Mouse (Mus musculus): ENCODE measurements around the gene Wdr61.

Gene Wdr61

DNA sequence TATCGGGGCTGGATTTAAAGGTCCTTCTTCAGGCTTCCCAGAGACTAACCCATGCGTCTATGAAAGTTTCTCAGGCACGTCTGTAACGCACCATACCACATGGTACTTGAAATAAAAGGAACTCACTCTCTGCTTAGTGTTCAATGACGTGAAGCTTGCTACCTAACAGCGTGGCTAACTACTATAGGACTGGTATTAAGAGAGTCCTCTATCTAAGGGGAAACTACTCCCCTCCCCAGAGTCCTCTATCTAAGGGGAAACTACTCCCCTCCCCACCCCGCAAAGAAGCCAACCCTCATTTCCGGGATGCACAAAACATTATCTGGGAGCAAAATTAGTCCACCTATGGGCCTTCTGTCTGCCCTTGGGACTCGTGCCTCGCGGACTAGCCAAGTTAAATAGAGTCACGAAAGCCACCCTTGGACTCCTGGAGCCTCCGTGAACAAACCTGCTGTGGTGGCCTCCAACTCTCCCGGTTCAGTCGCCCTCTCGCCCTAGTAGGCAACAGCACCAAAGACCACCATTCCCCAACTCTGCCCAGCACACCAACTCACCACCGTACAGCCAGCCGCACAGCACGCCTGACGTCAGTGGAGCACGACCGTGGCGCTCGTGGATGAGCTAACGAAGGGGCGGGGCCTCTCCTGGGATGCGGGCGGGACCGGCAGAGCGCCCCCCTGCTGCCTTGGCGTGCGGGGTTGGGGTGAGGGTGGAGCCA lies at the start of gene Wdr61:
TSS of gene Wdr61 (minus strand) at position 599 of the 718 bp plus-strand sequence.
- DNase-seq (ENCODE audit: low spot score in 2 of 2), result peak; percentile 98

DNA sequence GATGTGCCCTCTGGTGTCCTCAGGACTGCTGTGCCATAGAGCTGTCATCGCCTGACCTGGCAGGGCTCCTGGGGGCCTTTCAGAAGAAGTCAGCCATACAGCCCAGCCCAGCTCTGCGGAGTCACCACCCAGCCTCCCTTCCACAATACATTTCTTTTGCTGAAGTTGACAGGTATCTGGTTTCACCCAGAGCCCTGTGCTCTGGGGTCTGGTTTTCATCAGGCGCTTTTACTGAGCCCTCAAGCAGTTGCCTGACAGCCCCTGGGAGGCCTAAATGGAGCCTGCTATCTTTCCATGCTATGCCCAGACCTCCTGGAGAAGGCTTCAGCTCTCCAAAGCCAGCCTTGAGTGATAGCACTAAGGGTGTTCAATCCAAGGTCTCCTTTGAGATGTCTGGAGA lies 49.7 kb upstream of the Wdr61 start:
- no peak for DNase-seq (ENCODE audit: low spot score in 2 of 2)

DNA sequence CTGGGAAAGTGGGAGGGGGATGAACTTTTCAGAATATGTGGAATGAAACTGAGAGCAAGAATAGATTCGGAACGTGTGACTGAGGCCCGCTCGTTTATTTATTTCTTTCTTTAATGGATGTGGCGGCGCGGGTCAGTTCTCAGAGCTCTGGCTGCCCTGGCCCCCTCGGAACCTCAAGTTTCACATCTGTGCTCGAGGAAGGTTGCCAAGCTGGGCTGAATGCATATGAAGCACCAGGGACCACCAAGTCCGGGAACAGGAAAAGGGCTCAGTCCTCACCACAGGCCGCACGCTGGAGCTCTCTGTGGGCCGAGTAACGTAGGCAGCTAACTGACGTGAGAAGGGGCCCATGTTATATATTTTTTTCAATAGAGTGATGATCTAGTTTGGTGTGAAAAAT lies 48.2 kb upstream of the Wdr61 start:
- DNase-seq (ENCODE audit: low spot score in 2 of 2), result no peak

GRCm38 (mm10) chr9:54779280-54779679 lies 45.0 kb upstream of the Wdr61 start:
- DNase-seq (ENCODE audit: low spot score in 2 of 2), result no peak

- peak; percentile 56 to 64 for DNase-seq (ENCODE audit: low spot score in 2 of 2)
These were observed 42.2 kb upstream of the Wdr61 start for GRCm38 (mm10) chr9:54776451-54776982.

DNA sequence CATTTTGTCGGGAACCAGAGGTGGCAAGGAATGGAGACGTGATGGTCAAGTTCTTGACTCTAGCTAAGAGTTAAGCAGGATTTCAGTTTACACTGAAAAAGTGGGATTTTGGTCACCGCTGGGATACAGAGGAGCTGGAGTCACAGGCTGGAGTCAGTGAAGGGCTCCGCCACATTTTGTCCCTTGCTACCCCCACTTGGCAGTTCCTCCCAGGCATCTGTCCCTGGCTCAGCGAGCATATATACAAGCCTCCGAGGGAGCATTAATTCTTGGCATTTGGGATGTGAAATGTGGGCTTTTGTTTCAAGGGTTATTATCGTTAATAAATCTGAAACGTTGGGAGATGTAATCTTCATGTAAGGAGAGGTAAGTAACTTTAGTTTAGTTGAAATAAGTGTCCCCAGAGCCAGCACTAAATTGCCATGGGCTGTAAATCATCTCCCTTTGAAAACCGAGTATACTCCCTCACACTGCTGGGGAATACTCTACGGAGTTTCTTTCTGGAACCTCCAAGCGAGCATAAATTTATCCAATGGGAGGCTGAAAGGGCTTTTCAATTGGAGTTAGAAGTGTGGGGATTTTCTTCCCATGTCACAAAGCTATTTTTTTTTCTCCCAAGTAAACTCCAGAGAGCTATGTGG lies 35.9 kb upstream of the Wdr61 start:
- no peak for DNase-seq (ENCODE audit: low spot score in 2 of 2)

- no peak for DNase-seq (ENCODE audit: low spot score in 2 of 2)
These were observed 31.2 kb upstream of the Wdr61 start for GRCm38 (mm10) chr9:54765336-54766085.

DNA sequence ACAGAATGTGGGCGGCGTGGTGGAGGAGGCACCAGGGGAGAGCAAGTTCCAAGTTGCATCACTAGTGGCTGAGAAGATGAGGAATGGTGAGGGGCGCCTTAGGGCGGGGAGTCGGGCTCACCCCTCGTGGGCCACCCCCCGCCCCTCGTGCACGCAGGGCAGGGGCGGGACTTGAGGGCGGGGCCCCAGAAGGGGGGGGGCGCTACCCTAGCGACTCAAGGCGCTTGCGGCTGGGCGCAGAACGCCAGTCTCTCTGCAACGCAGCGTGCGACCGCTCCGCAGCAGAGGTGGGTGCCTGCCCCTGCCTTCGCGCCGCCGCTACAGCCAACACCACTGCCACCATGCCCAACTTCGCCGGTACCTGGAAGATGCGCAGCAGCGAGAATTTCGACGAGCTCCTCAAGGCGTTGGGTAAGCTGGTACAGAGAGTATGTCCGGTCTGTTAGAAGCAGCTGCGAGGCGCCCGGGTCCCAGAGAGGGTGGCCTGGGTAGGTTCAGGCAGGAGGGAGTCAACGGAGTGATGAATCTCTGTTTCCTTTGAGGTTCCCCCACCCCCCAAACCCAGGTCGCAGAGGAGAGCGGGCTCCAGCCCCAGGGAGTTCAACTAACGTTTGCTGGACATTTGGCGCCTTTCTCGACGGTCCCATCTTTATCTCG lies 30.4 kb upstream of the Wdr61 start, which contains the start of gene Crabp1:
TSS of gene Crabp1 (plus strand) at position 188 of the 657 bp plus-strand sequence.
- DNase-seq (ENCODE audit: low spot score in 2 of 2), result no peak

- no peak for DNase-seq (ENCODE audit: low spot score in 2 of 2)
These were observed 29.8 kb upstream of the Wdr61 start for GRCm38 (mm10) chr9:54764091-54764490.

DNA sequence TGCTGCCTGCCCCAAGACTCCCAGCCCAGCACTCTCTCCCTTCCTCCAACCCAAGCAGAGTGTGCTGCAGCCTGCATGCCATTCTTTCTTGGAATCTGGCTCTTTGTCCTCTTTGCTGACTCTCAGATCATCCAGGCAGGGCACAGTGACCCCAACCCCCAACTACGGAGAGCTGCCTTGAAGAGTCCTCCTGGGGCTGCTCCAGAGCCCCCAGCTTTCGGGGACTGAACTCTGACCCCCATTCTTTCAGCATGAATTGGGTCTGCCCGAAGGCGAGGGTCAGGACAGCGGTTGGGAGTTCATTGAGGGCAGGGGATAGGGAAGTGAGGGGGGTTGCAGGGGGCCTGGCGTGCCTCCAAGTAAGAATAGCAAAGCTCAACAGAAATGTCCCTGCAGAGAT lies 25.3 kb upstream of the Wdr61 start:
- DNase-seq (ENCODE audit: low spot score in 2 of 2), result no peak

GRCm38 (mm10) chr9:54752944-54753295 lies 18.6 kb upstream of the Wdr61 start:
- DNase-seq (ENCODE audit: low spot score in 2 of 2), result no peak

DNA sequence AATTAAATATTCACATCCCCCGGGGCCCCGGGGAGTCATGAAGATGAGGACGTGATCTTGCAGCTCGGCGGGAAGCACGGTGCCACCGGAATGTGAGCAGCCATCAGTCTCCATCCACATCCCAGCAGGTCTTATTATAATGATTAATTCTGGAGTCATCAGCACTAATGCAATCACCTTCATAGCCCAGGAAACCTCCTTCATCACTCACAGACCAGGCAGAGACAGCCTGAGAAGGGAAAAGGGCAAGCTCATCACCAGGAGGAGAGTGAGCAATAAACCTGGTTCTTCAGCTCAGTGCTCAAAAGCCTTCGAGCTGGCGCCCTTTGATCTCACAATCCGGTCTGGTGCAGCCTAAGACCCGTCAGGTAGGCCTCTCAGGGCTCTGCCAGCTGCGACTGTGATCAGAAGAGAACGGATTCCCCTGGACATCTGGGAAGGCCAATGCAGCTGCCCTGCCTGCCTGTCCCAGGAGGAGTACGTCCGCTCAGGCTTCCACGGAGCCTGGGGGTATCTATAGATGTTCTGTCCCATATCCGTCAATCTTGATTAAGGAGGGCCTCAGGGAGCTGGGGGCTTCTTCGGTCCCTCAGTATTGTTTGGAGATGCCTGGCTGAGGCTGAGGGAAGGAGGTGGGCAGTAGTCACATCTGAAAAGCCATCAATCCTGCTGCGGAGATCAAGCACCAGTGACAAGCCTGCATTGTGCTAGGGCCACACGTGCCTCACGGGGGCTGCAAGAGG lies 18.1 kb upstream of the Wdr61 start:
- no peak for DNase-seq (ENCODE audit: low spot score in 2 of 2)

DNA sequence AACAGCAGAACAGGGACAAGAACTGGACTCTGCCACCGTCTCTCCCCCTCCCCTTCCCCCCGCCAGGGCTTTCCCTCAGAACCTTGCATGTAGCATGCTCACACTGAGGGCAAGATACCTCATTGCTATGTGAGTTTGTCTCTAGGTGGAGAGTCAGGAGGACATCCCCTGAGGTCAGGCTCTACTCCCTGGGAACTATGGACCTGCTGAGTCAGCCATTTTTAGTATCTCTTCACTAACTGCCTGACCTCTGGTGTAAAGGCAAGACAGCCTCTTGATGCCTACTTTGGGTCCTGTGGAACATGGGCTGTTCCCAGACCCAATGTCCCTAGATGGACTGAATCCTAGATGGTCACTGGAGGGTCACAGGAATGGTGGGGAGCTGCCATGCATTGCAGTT lies 17.4 kb upstream of the Wdr61 start:
- DNase-seq (ENCODE audit: low spot score in 2 of 2), result no peak

GRCm38 (mm10) chr9:54750215-54750981 lies 16.1 kb upstream of the Wdr61 start:
- DNase-seq (ENCODE audit: low spot score in 2 of 2), result no peak

DNA sequence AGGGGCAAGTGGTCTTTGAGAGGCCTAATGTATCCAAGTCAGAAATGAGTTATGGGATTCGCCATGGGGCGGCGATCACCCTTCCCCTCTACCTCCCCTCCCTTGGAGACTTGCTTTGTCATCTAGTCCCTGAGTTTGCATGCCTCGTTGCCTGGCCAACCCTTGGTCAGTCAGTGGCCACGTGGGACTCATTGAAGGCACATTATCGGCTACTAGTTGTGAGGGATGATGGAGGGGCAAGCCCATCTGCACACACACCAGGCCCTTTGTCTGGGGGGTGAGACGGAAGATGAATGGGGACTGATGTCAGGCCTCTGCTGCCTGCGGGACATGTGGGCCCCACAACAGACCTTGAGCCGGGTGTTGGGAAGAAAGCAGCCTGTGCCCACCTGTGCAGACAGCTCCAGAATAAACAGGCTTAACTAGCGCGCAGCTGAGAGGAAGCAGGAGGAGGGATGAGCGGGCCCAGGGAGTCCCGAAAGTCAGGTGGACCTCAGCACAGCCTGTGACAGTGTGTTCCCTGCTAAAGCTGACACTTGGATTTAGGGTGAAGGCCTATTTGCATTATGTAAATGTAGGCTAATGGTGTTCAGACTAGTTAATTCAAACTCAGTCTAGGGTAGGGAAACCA lies 11.5 kb upstream of the Wdr61 start:
- DNase-seq (ENCODE audit: low spot score in 2 of 2), result no peak

- DNase-seq (ENCODE audit: low spot score in 2 of 2), result no peak
These were observed 9.6 kb upstream of the Wdr61 start for GRCm38 (mm10) chr9:54743891-54744290.

DNA sequence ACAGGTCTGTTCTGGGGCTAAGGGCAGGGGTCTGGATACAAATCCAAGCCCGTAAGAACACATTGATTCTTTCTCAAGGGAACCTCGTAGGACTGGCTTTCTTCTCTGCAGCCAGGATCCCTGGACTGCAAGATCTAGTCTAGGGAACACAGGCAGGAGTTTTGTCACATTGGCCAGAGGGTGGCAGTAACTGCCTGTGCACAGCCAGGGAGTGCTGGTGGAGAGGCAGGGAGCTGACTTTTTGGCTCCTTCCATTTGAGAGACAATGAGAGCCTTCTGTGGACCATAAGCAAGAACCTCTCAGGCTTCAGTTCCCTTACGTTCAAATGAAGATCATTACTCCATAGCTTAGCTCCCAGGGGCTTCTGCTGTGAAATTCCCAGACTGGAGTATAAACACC lies 4.1 kb upstream of the Wdr61 start:
- DNase-seq (ENCODE audit: low spot score in 2 of 2), result peak; percentile 73 to 80

DNA sequence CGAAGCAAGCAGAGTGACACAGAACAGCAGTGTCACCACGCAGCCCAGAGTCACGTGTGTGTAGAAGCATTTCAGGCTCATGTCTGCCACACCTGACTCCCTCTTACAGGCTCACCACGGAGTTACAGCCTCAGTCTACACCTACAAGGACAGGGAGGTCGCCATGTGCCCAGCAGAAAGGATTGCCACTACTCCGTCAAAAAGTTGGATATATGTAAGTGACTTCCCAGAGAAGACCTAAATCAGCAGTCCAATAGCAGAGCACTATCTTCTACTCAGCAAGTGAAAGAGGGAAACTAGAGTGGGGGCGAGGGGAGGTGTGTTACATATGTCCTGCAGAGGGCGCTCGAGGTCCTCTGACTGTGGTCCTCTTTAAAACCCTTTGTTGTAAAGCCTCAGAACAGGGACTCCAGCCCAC lies 2.0 kb upstream of the Wdr61 start:
- DNase-seq (ENCODE audit: low spot score in 2 of 2), result no peak

DNA sequence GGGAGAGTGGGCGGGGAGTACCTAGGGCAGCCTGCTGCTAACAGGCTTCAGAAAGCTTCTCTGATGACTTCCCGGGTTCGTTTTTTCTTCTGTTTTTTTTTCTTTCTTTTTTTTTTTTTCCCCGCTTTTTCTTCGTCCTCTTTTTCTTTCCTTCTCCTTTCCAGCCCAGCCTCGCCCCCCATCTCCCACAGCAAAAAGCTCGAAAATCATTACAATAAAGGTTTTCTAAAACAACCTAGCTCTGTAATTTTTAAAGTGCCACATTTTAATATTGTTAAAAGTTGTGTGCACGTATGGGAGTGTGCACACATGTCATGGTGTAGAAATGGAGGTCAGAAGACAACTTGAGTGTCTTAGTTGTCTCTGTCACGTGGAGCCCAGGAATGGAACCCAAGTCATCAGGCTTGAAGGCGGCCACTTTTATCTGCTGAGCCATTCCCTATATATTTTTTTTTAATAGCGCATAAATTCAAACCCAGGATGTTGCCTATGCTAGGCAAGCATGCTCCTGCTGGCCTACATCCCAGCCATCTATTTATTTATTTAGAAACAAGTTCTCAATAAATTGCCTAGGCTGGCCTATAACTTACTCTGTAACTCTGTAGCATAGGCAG lies 427 bp upstream of the Wdr61 start:
- no peak for DNase-seq (ENCODE audit: low spot score in 2 of 2)

- DNase-seq (ENCODE audit: low spot score in 2 of 2), result no peak
These were observed 2.2 kb downstream of the Wdr61 start for GRCm38 (mm10) chr9:54732122-54732521.
